Comparison of ENCODE assay signal across 24 mouse cellular contexts in the genomic region with DNA sequence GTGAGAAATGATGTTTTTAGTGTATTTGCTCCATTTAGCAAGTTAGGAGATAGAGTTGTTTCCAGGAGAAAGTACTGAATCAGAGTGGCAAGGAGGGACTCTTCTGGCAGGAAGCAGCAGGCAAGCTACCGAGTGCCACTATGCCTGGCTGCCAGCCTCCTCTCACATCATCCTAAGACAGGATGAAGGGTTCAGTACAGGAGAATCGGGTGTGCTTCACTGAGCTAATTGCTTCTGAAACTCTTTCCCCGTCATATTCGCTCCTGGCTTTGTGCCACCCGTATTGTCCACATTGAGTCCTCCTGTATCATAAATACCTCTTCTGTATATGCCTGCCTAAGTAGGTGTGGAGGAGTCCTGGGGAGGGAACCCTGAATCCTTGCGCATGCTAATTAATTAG.
DNase-seq lines count a peak whose midpoint lies in the region; ATAC-seq and TF ChIP-seq lines count a peak whose summit lies in the region.
"Had no signal": no experiment of that assay in that cellular context is flagged by ENCODE, and none has a peak within 500 bp of the region (broad histone marks: within the 10 kb centered on the region; RNA-seq: fewer than 3 reads in every experiment).

No protein-coding gene starts in this region.

- no peak overlapping the region for H3K4me2 ChIP-seq in forebrain, embryonic 12.5 days
- H3K4me2 ChIP-seq in forebrain, embryonic 11.5 days (ENCODE audit: low read depth, low read length, severe bottlenecking), result no peak overlapping the region
- H3K4me2 ChIP-seq in forebrain, embryonic 14.5 days (ENCODE audit: low read length), result no peak overlapping the region
- H3K4me2 ChIP-seq: heart, embryonic 15.5 days; hindbrain, embryonic 13.5 days; kidney, embryonic 15.5 days; limb, embryonic 12.5 days; liver, embryonic 15.5 days; lung, embryonic 14.5 days; neural tube, embryonic 13.5 days had no signal

- H3K27ac ChIP-seq in forebrain, embryonic 12.5 days, result peak overlapping the region; percentile 20; the same call in 1 of the 2 replicates
- no peak overlapping the region for H3K27ac ChIP-seq in forebrain, embryonic 11.5 days (ENCODE audit: low read depth, low read length)
- peak overlapping the region; percentile 18; the same call in 1 of the 2 replicates for H3K27ac ChIP-seq in layer of hippocampus, adult 2 months
- H3K27ac ChIP-seq in forebrain, embryonic 14.5 days (ENCODE audit: low read depth, low read length), result 0 out of 2 replicates have a peak overlapping the region, but pooled peaks have one; percentile 21
- H3K27ac ChIP-seq: heart, embryonic 10.5 days; heart, embryonic 15.5 days; hindbrain, embryonic 13.5 days; kidney, embryonic 15.5 days; limb, embryonic 12.5 days; liver, embryonic 15.5 days; neural tube, embryonic 13.5 days had no signal

- H3K27me3 ChIP-seq in forebrain, embryonic 12.5 days, result no peaks in the 10 kb centered on the region
- no peaks in the 10 kb centered on the region for H3K27me3 ChIP-seq in forebrain, embryonic 11.5 days (ENCODE audit: control insufficient read depth, insufficient read depth, low read length)
- H3K27me3 ChIP-seq in forebrain, embryonic 14.5 days (replicated peaks; ENCODE audit: control insufficient read depth, insufficient read depth, low read length), result no peaks in the 10 kb centered on the region
- H3K27me3 ChIP-seq: heart, embryonic 15.5 days; kidney, embryonic 15.5 days; limb, embryonic 12.5 days; liver, embryonic 15.5 days had no signal

- H3K9ac ChIP-seq in forebrain, embryonic 12.5 days, result no peak overlapping the region
- no peak overlapping the region for H3K9ac ChIP-seq in forebrain, embryonic 11.5 days (ENCODE audit: low read length)
- no peak overlapping the region for H3K9ac ChIP-seq in forebrain, embryonic 14.5 days (ENCODE audit: low read length)
- H3K9ac ChIP-seq: heart, embryonic 15.5 days; hindbrain, embryonic 13.5 days; kidney, embryonic 15.5 days; limb, embryonic 12.5 days; liver, embryonic 15.5 days; lung, embryonic 14.5 days; neural tube, embryonic 13.5 days had no signal

- ATAC-seq in forebrain, embryonic 12.5 days (ENCODE audit: low FRiP score), result no peak; the same call in 1 of the 2 replicates
- no peak for ATAC-seq in forebrain, embryonic 11.5 days (replicated peaks; ENCODE audit: low FRiP score)
- ATAC-seq in forebrain, embryonic 14.5 days, result peak; percentile 79
- ATAC-seq: intestine, postnatal 0 days; midbrain, embryonic 16.5 days had no signal

- H3K4me3 ChIP-seq in forebrain, embryonic 12.5 days (replicated peaks), result no peak overlapping the region
- H3K4me3 ChIP-seq in forebrain, embryonic 11.5 days (ENCODE audit: low read depth, low read length), result no peak overlapping the region
- H3K4me3 ChIP-seq in layer of hippocampus, adult 2 months, result no peak overlapping the region
- H3K4me3 ChIP-seq in forebrain, embryonic 14.5 days (ENCODE audit: low read depth, low read length), result no peak overlapping the region
- H3K4me3 ChIP-seq: heart, embryonic 10.5 days; heart, embryonic 15.5 days; hindbrain, embryonic 13.5 days; kidney, embryonic 15.5 days; limb, embryonic 12.5 days; liver, embryonic 15.5 days; neural tube, embryonic 13.5 days had no signal

- DNase-seq in forebrain, embryonic 11.5 days (ENCODE audit: low spot score), result no peak
- DNase-seq in layer of hippocampus, adult 2 months (ENCODE audit: low spot score in 2 of 2), result no peak
- no peak for DNase-seq in layer of hippocampus, postnatal 36 days
- peak; percentile 73 for DNase-seq in forebrain, embryonic 14.5 days (ENCODE audit: low spot score)
- peak; percentile 62 for DNase-seq in retina, postnatal 1 day
- DNase-seq in frontal cortex, postnatal 14 days (ENCODE audit: low spot score in 2 of 2), result no peak
- DNase-seq: adrenal gland, postnatal 25 days; cerebellum, adult 8-10 months; cerebellum, postnatal 36 days; gastrocnemius, postnatal 10 days; lung, embryonic 14.5 days; lung, postnatal 14 days; right cerebral cortex, postnatal 14 days; thymus, postnatal 4 days had no signal

- H3K9me3 ChIP-seq in forebrain, embryonic 12.5 days, result no peaks in the 10 kb centered on the region
- H3K9me3 ChIP-seq in forebrain, embryonic 11.5 days (ENCODE audit: control insufficient read depth, low read length), result no peaks in the 10 kb centered on the region
- H3K9me3 ChIP-seq in forebrain, embryonic 14.5 days (replicated peaks; ENCODE audit: control insufficient read depth, low read length), result no peaks in the 10 kb centered on the region
- H3K9me3 ChIP-seq: heart, embryonic 10.5 days; heart, embryonic 15.5 days; hindbrain, embryonic 13.5 days; kidney, embryonic 15.5 days; limb, embryonic 12.5 days; liver, embryonic 15.5 days; neural tube, embryonic 13.5 days had no signal

- H3K36me3 ChIP-seq in forebrain, embryonic 12.5 days (replicated peaks), result no peaks in the 10 kb centered on the region
- no peaks in the 10 kb centered on the region for H3K36me3 ChIP-seq in forebrain, embryonic 11.5 days (ENCODE audit: control insufficient read depth, insufficient read depth, low read length)
- H3K36me3 ChIP-seq in forebrain, embryonic 14.5 days (ENCODE audit: control insufficient read depth, insufficient read depth, low read length), result no peaks in the 10 kb centered on the region
- H3K36me3 ChIP-seq: heart, embryonic 15.5 days; hindbrain, embryonic 13.5 days; liver, embryonic 15.5 days; neural tube, embryonic 13.5 days had no signal

- peaks cover 8% of the 10 kb centered on the region; the same call in 1 of the 2 replicates for H3K4me1 ChIP-seq in forebrain, embryonic 12.5 days
- H3K4me1 ChIP-seq in forebrain, embryonic 11.5 days (replicated peaks; ENCODE audit: control insufficient read depth, insufficient read depth, low read length), result 0 out of 2 replicates have a peak, but pooled peaks cover 2% of the 10 kb centered on the region
- peaks cover 20% of the 10 kb centered on the region for H3K4me1 ChIP-seq in forebrain, embryonic 14.5 days (ENCODE audit: control insufficient read depth, insufficient read depth, low read length)
- H3K4me1 ChIP-seq: heart, embryonic 10.5 days; heart, embryonic 15.5 days; limb, embryonic 12.5 days; liver, embryonic 15.5 days had no signal

- no peak for TF ChIP-seq CTCF in layer of hippocampus, adult 2 months (conservative IDR thresholded peaks at IDR 0.05)

- 51% methylated on average over 6 of the region's 6 CpGs for WGBS in forebrain, embryonic 12.5 days
- 59% methylated on average over 6 of the region's 6 CpGs for WGBS in forebrain, embryonic 11.5 days
- 22% methylated on average over 6 of the region's 6 CpGs for WGBS in forebrain, embryonic 14.5 days

Comparison
In these comparisons a context has a peak if more than half of its experiments do, and no peak if none do; other contexts are left out.
1. DNase-seq: peak in forebrain, embryonic 14.5 days (single experiment) and retina, postnatal 1 day (single experiment); none in forebrain, embryonic 11.5 days (single experiment), layer of hippocampus, adult 2 months (0 of 2), layer of hippocampus, postnatal 36 days (0 of 2) and frontal cortex, postnatal 14 days (0 of 2).